Comparison of ENCODE assay signal across 1 mouse cellular context in the genomic region with DNA sequence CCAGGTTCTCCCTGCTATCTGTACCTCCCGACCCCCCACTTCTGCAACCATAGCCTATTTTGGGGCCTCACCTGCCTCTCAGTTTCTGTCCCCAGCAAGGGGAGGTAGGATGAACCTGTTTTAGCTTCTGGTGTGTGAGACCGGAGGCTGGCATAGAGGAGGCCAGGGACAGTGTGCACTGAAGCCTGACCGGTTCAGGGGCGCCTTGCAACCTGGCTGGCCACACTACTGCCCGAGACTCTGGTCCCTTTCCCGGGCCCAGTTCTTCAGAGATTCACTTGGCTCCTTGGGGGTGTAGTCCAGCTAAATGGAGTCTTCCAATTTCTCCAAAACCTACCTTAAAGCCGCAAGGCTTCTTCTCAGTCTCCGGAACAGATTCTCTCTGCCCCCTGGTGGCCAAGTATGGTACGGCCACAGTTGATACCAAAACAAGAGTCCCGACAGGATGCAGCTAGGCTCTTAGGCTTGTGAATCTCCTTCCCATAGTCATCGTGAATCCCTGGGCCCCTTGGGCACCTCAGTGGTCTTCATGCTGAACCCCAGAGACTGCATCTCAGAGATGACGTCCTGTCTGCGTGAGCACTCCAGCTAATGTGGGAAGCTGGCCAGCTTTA.
TF ChIP-seq lines count a peak whose summit lies in the region.

No protein-coding gene starts in this region.

TF ChIP-seq in myocyte, 11 proteins besides CTCF, POLR2A, EP300 and RAD21 (continued from another document):
- TF ChIP-seq TCF3 (IDR thresholded peaks at IDR 0.05; ENCODE audit: insufficient read length, low read depth), result no peak
- no peak for TF ChIP-seq MAX (IDR thresholded peaks at IDR 0.05; ENCODE audit: low read depth)
- TF ChIP-seq MYOD1 (IDR thresholded peaks at IDR 0.05; ENCODE audit: control insufficient read depth in 1 of 3, insufficient read length in 2 of 3, low read depth in 2 of 3), result no peak
